Mouse (Mus musculus) c-Kit-positive CD71-positive TER-119-positive erythroid progenitor cells, embryonic 14.5 days (primary cell): ENCODE results near the gene Pi4k2b.
"Not testable (repeated sequence)": the region's sequence is repeated elsewhere in the genome, so short reads cannot be mapped to it uniquely, and the experiment has no call there.

Experiments
- DNase-seq: peaks from one replicate; pipeline ENCODE4 v3.0.0-alpha.2; 2013; ENCODE audit warnings: low spot score

Pi4k2b gene

GRCm38 (mm10) chr5:52741391-52742111 is at the start of gene Pi4k2b:
Gene Pi4k2b, plus strand, starts transcription at chr5:52741574.
- DNase-seq: peak; percentile 77

DNA sequence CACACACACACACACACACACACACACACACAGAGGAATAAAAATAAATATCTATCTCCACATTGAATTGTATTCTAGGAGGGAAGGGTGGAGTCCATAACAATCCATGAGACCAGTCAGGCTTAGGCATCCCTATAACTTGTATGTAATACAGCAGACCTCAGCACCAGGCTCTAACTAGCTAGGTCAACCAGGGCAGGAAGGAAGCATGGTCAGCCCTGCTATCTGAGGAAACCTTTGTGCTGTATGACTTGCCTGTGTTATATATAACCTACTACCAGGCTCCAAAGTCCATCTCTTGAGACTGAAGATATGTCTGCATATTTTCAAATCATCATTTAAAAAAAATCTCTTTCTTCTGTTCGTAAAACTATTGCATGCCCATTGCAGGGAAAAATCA is 44.1 kb upstream of the Pi4k2b start:
- DNase-seq: no peak

DNA sequence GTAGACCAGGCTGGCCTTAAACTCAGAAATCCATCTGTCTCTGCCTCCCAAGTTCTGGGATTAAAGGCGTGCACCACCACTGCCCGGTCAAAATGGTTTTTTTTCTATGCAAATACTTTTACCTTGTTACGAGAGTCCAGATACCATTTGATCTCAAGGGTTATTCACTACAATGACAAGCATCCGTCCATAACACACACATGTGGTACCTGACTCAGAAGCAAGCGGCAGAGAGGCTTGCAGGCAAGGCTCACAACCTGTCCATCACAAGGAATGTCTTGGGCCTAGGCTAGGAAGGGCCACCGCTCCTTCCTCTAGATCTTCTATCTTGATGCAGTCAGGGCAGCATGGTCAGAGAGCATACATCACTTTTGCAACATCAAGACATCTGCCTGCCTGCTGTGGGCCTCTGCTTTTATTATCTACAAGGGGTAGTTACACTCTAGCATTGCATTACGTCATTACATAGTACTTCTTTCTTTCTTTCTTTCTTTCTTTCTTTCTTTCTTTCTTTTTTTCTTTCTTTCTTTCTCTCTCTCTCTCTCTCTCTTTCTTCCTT is 43.4 kb upstream of the Pi4k2b start:
- not testable (repeated sequence) for DNase-seq

- DNase-seq: no peak
Measured at GRCm38 (mm10) chr5:52704562-52704961, 36.8 kb upstream of the Pi4k2b start.

DNA sequence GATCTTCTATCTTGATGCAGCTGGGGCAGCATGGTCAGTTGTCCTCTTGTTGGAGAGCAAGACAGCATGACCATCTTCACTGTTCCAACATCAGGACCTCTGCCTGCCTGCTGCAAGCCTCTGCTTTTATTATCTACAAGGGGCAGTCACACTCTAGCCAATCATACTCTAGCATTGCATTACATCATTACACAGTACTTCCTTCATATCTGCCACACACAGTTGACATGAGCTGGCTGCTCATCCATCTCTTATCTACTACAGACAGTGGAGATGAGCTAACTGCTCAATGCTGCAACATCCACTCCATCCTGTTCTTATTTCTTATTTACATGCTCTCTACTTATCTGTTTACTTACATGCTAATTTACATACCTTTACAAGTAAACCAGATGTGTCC is 28.7 kb upstream of the Pi4k2b start:
- peak; percentile 79 for DNase-seq

- no peak for DNase-seq
Measured at GRCm38 (mm10) chr5:52716742-52717448, 24.5 kb upstream of the Pi4k2b start.

- no peak for DNase-seq
Measured at GRCm38 (mm10) chr5:52721003-52721402, 20.4 kb upstream of the Pi4k2b start.

- no peak for DNase-seq
Measured at GRCm38 (mm10) chr5:52727747-52728146, 13.6 kb upstream of the Pi4k2b start.

- no peak for DNase-seq
Measured at GRCm38 (mm10) chr5:52732811-52733210, 8.6 kb upstream of the Pi4k2b start.

DNA sequence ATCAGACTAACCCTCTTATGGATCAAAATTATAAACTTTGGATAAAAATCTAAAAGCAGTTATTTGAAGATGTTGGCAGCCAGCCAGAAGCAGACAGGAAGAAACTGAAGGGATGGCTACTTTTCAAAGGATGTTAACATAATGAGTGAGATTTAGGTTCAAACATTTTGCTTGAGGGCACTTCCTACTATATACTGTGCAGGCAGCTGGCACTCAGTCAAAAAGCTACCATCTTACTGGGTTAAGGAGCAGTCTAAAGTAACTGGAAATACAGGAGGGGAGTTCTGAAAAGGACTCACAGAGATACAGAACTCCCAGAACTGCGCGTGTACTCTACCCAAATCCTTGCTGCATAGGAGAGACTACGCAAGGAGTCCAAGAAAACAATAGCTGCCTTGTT is 5.3 kb upstream of the Pi4k2b start:
- no peak for DNase-seq

DNA sequence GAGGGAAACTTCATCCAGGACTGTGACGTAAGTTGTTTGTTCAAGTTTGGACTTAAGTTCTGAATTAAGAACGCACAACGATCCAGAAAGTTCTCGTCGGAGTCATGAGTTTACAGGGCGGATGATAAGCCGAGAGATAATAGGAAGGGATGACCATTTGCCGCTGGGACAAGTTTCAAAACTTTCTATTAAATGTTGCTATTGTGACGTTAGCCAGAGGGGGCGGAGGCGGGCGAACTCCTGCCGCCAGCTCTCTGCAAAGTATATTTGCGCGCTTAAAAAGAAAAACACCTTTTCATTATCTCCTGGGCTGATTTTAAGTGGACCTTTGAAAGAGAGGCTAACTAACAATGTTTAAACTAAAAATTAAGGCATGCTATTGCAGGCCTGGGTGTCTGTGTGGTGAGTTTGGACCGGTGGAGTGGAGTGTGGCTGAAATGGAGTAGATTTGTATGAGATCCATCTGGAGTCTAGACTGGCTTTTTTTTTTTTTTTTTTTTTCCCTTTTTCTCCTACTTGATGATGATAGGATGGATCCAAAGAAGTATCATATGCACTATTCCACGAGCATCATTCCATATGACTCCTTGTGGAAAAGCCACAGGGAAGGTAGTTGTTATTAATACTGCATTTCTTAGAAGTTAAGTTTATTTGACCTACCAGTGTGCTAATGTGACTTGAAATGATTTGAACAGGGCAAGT is 889 bp downstream of the Pi4k2b start:
- DNase-seq: peak; percentile 60

- DNase-seq: no peak
Measured at GRCm38 (mm10) chr5:52743231-52743630, 1.9 kb downstream of the Pi4k2b start.

DNA sequence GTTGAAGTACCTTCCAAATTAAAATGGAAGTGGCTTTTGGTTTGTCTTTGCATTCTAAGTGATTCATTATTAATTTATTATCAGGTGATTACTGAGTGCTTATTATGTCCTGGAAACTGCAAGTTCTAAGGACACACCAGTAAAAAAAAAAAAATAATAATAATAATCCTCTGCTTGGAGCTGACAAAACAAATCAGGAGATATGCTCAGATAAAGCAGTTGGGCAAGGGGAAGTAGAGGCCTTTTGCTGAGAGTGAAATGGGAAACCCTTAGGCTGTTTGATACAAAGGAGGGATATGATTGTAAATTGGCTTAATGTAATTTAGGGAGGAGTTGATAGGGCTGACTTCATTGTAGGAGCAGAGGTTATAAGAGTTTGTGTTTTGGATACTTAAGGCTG is 5.5 kb downstream of the Pi4k2b start:
- no peak for DNase-seq

GRCm38 (mm10) chr5:52748732-52749131 is 7.4 kb downstream of the Pi4k2b start:
- DNase-seq: no peak

DNA sequence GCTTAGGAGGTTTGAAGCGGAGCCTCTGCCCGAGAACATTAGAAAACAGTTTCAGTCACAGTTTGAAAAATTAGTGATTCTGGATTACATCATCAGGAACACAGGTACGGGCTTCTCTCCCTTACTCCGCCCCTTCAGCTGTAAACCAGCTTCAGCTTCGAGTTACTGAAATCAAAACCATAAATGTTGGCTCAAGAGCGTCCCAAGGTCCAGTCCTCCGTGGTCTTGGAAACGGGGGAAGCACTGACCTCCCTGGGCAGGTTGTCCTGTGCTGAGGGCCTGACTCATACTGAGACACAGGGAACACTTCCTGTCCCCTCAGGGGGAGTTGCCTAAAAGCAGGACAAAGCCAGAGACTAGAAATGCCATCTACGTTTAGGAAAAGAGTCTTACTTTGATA is 11.8 kb downstream of the Pi4k2b start:
- DNase-seq: no peak

DNA sequence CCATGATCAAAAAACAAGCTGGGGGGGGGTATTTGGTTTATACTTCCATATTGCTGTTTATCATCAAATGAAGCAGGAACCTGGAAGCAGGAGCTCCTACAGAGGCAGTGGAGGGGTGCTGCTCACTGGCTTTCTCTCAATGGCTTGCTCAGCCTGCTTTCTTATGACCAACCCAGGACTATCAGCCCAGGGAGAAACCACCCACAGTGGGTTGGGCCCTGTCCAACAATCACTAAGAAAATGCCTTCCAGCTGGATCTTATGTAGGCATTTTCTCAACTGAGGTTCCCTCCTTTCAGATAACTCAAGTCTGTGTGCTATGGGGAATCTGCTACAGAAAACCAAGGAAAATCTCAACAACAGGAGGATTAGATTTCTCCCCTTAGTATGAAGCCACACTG is 12.8 kb downstream of the Pi4k2b start:
- DNase-seq: no peak

GRCm38 (mm10) chr5:52755337-52755736 is 14.0 kb downstream of the Pi4k2b start:
- DNase-seq: no peak

DNA sequence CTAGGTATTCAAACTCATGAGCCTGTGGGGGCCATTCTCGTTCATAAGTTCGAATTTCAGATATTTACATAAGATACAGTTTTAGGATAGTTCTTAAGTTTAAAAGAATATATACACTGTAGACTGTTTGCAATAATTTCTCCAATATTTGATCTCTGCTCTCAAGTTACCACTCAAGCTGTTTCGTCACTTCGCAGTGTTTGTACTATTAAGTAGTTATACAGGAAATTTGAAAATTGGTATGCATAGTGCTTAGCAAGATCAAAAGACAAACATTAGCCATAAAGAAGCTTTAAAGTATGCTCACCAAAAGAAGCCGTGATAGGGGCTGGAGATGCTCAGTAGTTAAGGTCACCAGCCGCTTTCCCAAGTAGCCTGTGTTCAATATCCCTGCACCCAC is 14.6 kb downstream of the Pi4k2b start:
- no peak for DNase-seq

GRCm38 (mm10) chr5:52762586-52762985 is 21.2 kb downstream of the Pi4k2b start:
- no peak for DNase-seq

GRCm38 (mm10) chr5:52774267-52774666 is 32.9 kb downstream of the Pi4k2b start:
- DNase-seq: no peak

GRCm38 (mm10) chr5:52775237-52775636 is 33.9 kb downstream of the Pi4k2b start, which contains the start of gene Zcchc4:
Gene Zcchc4, plus strand, starts transcription at chr5:52775409.
- no peak for DNase-seq

DNA sequence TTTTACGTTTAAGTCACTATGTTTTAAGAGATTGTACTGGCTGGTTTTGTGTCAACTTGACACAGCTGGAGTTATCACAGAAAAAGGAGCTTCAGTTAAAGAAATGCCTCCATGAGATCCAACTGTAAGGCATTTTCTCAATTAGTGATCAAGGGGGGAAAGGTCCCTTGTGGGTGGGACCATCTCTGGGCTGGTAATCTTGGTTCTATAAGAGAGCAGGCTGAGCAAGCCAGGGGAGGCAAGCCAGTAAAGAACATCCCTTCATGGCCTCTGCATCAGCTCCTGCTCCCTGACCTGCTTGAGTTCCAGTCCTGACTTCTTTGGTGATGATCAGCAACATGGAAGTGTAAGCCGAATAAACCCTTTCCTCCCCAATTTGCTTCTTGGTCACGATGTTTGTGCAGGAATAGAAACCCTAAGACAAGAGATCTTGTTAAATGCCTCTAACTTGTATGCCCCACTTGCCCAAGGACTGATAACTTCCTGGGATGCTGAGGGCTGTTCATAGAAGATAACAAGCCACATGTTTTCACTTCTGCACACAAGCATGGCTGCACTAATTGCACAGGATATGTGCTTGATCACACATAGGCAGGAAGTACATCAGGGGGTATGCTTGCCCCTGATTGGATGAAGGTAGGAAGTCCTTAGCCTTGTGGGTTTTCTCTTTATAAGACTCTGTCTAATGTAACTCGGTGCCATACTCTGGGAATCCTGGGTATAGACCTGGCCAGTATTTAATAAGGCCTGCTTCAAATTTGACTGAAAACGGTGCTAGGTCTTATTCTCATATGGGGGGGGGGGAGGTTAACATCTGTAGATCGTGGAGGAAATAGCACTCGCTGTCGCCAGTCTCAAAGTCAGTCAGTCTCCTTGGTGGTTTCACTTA is 35.3 kb downstream of the Pi4k2b start:
- peak; percentile 52 for DNase-seq
